Mouse (Mus musculus) yolk sac, embryonic 10.5 days (tissue): ENCODE measurements around the gene Cdipt.

Experiments used
- DNase-seq: peaks from one replicate; pipeline ENCODE4 v3.0.0-alpha.2; 2017; ENCODE audit warnings: low spot score

Gene Cdipt

DNA sequence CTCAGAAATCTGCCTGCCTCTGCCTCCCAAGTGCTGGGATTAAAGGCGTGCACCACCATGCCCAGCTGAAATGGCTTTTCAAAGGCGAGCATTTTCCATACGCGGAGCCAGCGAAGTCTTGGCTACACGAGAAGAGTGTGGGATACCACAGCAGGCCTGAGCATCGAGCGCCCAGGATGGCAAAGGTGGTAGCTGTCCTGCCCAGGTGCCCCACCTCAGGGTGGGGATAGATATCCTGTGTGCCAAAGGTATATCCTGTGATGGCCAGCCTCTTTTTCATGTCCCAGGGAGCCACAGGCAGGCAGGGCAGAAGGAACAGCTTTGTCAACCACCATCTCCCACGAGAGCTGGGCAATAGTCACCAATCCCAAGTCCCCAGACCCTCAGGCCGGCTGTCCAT lies 37.1 kb downstream of the Cdipt start:
- DNase-seq, result no peak

DNA sequence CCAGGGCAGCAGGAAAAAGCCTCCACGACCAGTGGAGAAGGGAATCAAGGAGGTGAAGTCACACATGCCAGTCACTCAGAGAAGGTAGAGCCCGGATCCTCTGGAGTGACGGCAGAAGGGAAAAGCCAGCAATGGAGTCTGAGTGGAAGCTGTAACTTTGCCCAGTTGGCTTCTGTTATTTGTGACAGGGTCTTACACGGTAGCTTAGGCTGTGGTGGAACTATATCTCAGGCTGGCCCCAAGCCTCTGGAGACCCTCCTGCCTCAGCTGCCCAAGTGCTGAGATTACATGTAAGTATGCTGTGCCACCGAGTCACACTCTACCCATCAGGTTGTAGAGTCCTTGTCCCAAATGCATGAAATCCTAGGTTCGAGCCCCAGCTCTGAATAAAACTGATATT lies 37.7 kb downstream of the Cdipt start:
- DNase-seq, result no peak

DNA sequence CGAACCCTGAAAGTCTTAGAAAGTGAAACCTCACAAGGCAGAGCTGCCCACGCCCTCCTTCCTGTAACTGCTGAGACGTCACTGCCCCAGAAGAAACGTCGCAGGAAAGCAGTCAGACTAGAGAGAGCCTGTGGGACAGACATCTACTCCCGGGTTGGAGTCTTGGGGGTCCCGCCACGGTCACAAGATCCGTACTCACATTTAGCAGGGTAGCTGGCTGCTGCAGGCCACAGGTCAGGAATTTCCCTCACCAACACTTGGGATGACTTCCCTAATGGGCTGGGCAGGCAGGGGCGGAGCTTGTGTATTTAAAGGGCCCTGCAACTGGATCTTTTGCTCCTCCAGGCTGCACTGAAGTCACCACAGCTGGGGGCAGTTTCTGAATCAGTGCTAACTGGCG lies 38.6 kb downstream of the Cdipt start, which contains the start of gene Mvp:
Gene Mvp, minus strand, starts transcription at position 302 of the 400 bp plus-strand sequence.
- DNase-seq, result peak; percentile 80

GRCm38 (mm10) chr7:127014993-127015392 lies 39.3 kb downstream of the Cdipt start:
- DNase-seq, result no peak

- DNase-seq, result peak; percentile 84
Observed at GRCm38 (mm10) chr7:127016081-127016480, 40.4 kb downstream of the Cdipt start.

DNA sequence TGATC lies 40.6 kb downstream of the Cdipt start, which contains the start of gene Pagr1b:
Gene Pagr1b, minus strand, starts transcription at position 4 of the 5 bp plus-strand sequence.
- DNase-seq, result no peak

DNA sequence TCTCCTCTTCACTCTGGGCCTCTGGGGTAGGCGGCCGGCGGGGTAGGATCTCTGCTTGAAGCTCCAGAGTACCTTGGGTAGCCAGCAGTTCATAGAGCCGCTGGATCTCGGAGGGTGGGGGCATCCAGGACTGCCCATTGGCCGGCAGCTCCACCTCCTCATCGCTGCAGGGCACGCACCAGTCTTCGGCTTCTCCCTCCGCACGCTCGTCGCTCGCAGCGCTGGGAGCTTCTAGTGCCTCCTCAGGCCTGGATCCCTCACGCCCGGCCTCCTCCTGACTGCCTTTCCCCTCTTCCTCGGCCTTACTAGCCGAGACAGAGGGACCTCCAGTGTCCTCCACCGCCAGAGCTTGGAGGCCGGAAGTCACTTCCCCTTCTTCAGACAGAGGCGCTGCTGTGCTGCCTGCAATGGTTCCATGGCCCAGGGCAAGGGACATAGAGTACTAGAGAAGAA lies 40.8 kb downstream of the Cdipt start:
- no peak for DNase-seq

DNA sequence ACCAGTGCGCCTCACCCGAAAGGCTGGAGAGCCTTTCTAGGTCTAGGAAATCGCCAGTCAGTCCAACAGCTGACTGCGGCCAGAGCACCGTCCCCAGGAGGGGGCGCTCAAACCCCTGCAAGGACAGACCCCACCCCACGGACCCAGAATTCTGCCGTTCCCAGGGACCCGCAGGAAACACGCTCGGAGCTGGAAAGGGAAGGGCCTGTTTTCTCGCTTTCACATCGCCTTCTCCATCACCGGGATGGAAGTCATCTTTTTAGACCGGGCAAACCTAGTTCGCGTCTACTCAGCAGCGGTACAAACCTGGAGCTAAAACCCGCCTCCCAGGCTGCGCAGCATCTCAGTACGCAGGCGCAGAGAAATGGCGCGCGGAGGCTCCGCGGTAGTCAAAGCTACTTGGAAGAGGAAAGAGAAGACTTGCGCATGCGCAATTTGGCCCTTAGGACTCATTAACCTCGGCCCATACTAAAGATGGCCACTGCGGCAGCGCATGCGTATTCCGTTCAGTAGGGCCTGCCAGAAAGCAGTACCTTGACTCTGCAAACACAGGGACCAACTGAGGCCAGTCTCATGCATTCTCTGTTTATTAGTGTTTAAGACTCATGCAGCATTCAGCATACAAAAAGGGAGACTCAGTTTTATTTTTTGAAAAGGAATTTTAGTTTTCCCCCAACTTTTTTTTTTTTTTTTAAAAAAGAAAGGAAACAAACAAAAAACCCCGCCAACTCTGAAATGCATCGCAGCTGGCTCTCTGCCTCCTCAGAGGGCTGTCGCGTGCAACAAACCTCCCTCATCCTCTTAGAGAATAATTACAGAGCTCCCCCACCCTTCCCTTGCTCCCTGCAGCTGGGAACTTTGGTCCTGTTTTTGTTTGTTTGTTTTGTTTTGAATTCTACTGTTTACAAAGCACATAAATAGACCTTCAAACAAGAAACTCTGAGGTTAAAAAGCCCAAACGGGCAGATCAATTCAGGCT lies 41.5 kb downstream of the Cdipt start, which contains the start of gene Pagr1a:
Gene Pagr1a, minus strand, starts transcription at position 382 of the 979 bp plus-strand sequence.
- peak; percentile 98 for DNase-seq

DNA sequence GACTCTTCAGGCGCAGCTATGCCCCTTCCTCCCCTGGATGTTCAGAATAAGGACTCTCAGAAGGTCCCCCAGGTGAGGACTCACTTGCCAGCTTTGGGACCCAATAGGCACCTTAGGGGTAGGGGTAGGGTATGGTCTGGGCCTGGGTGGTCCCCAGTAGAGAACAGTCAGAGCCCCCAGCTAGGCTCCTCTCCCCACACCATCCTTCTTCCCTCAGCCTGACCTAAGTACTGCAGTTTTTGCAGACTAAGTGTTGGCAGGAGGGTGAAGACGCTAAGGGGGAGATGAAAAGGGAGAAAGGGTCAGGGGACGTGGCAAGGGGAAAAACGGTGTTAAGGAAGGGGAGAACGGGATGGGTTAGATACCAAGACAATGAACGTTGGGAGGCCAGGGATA lies 42.2 kb downstream of the Cdipt start:
- DNase-seq, result no peak

- no peak for DNase-seq
Observed at GRCm38 (mm10) chr7:127018416-127019305, 42.9 kb downstream of the Cdipt start.

- DNase-seq, result no peak
Observed at GRCm38 (mm10) chr7:127019306-127019960, 43.7 kb downstream of the Cdipt start.

- no peak for DNase-seq
Observed at GRCm38 (mm10) chr7:127020031-127020430, 44.3 kb downstream of the Cdipt start.

DNA sequence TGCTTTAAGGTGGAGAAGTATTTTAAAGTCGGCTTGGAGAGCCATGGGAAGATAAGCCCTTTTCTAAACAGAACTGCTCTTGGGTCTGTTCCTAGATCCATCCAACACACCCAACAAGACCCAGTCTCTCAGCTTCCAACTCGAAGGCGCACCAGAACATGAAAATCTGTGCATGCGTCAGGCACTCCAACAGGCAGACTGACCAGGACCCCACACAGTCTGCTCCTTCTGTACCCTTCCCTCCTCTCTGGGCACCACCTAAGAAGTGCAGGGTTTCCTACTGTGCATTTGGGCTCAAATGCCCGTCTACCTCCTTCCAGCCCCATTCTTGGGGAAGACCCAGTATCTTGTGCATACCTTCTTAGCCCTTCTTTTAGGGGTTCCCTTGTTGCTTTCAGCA lies 44.8 kb downstream of the Cdipt start:
- DNase-seq, result no peak

GRCm38 (mm10) chr7:127020901-127021562 lies 45.3 kb downstream of the Cdipt start, which contains the start of the genes Gm42742 and Prrt2:
Gm42742 (minus strand) TSS chr7:127021097.
Prrt2 (minus strand) TSS chr7:127021211.
- DNase-seq, result peak; percentile 73

DNA sequence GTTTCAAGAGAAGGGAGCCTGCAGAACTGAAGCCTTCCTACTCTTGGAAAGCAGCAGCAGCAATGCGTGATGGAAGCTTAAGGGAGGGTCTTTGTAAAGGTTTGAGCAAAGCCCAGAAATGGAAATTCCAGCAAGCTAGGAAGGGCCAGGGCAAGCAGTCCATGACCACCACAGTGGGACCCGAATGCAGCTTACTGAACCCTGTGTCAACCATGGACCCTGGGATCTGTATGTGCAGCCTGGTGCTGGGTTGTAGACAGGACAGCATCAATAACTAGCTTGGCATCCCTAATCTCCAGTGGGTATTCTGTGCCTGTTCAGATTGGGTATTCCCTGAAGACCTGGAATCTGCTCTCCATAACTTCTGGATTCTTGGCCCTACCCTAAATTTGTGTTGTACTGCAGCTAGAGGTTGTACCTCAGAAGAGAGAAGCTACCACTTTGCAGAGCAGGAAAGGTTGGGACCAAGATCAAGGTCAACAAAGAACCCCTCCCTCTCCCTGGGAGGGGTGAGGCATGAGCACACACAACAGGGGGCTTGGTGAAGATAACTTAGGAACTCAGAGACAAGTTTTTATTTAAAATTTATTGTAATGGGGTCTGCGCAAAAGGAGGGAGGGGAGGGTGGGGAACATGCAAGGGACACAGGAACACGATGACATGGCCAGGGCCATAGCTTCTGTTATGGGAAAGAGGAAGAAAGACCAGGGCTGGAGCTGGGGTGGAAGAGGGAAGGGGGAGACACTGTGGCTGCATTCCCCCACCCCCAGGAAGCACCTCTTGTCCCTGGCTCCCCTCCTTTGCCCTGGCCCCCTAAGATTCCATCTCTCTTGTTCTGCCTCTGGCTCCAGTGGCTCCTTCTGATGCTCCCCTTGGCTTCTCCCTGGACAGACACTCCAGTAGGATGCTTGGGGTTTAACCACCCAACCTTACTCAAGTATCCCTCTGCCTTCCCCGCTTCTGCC lies 46.1 kb downstream of the Cdipt start:
- no peak for DNase-seq

DNA sequence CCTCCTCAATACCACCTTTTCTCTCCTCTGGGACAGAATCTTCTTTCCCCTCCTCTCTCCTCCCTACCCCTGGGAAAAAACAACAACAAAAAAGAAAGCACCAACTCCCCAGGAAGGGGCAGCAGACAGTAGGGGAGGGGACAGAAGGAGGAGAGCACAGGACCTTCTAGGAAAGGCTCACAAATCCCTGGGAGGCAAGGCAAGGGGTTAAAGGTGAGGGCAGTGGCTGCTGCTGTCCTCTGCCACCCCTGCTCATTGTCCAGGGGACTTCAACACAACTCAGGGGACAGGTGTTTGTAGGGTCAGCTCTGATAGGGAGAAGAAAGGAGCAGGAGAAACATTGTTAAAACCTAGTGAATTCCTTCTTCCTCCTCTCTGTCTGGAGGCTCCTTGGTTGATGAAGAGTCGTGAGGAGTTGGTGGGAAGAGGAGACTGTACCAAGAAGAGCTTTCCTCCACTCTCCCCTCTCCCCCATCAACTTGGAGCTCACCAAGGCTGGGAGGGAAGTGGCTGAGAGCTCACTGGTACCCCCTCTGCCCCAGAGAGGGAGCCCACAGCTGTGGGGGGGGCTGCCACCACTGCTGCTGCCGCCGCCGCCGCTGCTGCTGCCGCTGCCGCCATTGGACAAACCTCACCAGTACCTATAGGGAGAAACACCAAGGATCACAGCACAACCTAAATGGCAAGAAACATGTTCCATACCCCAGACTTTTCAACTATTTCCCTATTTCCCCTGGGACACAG lies 47.0 kb downstream of the Cdipt start:
- DNase-seq, result no peak

DNA sequence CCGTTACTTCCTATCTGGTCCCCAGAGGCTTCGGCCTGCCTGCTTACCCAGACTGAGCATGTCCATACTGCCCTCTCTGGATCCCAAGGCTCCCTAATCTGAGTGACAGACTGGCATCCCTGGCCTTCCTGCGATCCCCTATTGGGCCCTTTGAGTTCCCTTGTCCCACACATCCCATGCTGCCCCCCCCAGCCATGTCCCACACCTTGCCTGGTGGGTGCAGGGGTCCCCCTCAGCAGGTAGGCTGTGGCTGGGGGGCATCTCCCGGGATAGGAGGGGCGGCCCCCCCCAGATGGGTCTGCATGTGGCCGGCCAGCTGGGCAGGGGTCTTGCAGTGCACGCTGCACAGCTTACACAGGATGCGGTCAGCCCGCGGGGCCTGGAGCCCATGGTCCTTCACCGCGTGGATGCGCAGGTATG lies 47.6 kb downstream of the Cdipt start:
- DNase-seq, result no peak

DNA sequence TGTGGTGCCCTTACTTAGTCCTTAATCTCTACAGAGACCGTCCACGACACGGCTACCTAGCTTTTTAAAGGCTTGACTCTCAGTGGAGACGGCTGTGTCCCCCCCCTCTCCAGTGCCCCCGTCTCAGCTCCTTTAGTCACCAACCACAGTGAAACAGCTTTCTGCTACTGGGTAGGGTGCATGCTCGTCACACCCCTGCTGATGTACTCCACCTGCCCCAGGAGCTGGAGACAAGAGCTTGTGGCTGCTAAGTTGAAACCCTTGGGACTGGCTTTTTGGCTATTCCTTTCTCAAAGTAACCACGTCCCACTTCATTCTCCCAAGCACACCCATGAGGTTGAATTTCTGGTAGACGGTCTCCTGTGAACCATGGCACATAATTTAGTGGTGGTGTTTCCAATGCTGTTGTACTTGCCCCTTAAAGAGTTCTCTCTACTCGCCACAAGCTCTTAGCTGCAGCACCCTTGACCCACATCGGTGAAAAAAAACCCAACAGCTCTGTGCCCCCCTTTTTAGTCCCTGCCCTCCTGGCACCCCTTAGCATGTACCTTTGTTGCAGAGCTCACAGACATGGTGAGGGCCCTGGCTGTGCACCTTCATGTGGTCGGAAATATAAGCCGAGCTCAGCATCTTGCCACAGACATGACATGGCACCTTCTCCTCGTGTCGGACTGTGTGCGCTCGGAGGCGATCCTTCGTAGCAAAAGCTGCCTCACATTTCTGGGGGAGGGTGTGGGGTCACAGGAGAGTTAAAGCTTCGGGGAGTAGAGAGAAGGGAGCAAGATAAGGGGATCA lies 48.4 kb downstream of the Cdipt start:
- DNase-seq, result no peak
